Mouse (Mus musculus) liver, embryonic 14.5 days (tissue): ENCODE measurements around the gene Nrp1. TPM values are rescaled to one million over a fixed set of nuclear protein-coding genes. Genes with fewer than 3 reads are reported as not detected.
A peak's percentile ranks its signal among the peaks of the same experiment; 100 is the strongest.

Experiments used
- ATAC-seq: fragments of 200-750 bp; cut with Nextera tagmentation; 2 replicates; pipeline ENCODE4 v1.8.0; 2017; ENCODE audit warnings: moderate number of reproducible peaks, mild to moderate bottlenecking, moderate library complexity; ENCODE audit not compliant: insufficient read depth
- DNase-seq, 3 experiments: peaks; one replicate each; pipeline ENCODE4 v3.0.0-alpha.2; 2012 to 2013; ENCODE audit warnings: low read depth in 3 of 3, low spot score in 3 of 3
- H3K27ac ChIP-seq: fragments of 300-500 bp; sonication (generic); 2 replicates; pipeline ENCODE4 v1.5.1; 2014; ENCODE audit warnings: moderate library complexity, mild to moderate bottlenecking, control low read depth, inconsistent platforms
- H3K27me3 ChIP-seq: fragments of 300-500 bp; sonication (generic); 2 replicates; pipeline ENCODE4 v1.6.1; 2014; ENCODE audit warnings: mild to moderate bottlenecking, low read length, moderate library complexity; ENCODE audit not compliant: control insufficient read depth, insufficient read depth
- H3K36me3 ChIP-seq: fragments of 300-500 bp; sonication (generic); replicated peaks from 2 replicates; pipeline ENCODE4 v1.6.1; 2014; ENCODE audit warnings: low read depth; ENCODE audit not compliant: control insufficient read depth, insufficient read depth
- H3K4me1 ChIP-seq, 2 experiments: fragments of 200-500 bp in 1 of 2; fragments of 300-500 bp in 1 of 2; sonication (generic) in 1 of 2; replicated peaks; 2 replicates each; pipeline ENCODE4 v1.6.1; 2012 to 2014; ENCODE audit warnings: antibody characterized with exemption in 1 of 2, inconsistent platforms in 1 of 2, low read length in 1 of 2; ENCODE audit not compliant: control insufficient read depth in 2 of 2, insufficient read depth in 2 of 2
- H3K4me2 ChIP-seq: fragments of 300-500 bp; sonication (generic); 2 replicates; pipeline ENCODE4 v1.6.1; 2014; ENCODE audit warnings: low read depth, mild to moderate bottlenecking, control low read depth, moderate library complexity
- H3K4me3 ChIP-seq, 2 experiments: fragments of 200-500 bp in 1 of 2; fragments of 300-500 bp in 1 of 2; sonication (generic) in 1 of 2; 2 replicates each; pipeline ENCODE4 v1.5.1; 2012 to 2014; ENCODE audit warnings: low read depth in 2 of 2, low read length in 2 of 2, mild to moderate bottlenecking in 2 of 2, control low read depth in 1 of 2, inconsistent platforms in 1 of 2, moderate library complexity in 1 of 2; ENCODE audit not compliant: insufficient read depth in 1 of 2
- H3K9ac ChIP-seq: fragments of 300-500 bp; sonication (generic); replicated peaks from 2 replicates; pipeline ENCODE4 v1.6.1; 2014; ENCODE audit warnings: mild to moderate bottlenecking, control low read depth, moderate library complexity
- H3K9me3 ChIP-seq: fragments of 300-500 bp; sonication (generic); 2 replicates; pipeline ENCODE4 v1.6.1; 2016; ENCODE audit warnings: low read length, mixed read lengths; ENCODE audit not compliant: control insufficient read depth
- CTCF ChIP-seq: IDR thresholded peaks from 2 replicates; pipeline ENCODE4 v1.5.1; 2016; ENCODE audit warnings: antibody characterized with exemption, low read depth, control low read depth
- EP300 ChIP-seq: IDR thresholded peaks from 2 replicates; pipeline ENCODE4 v1.6.1; 2016; ENCODE audit warnings: antibody characterized with exemption, low read depth
- WGBS: fragments of 180-500 bp; shearing (Covaris S2); extraction: QIAGEN DNeasy Blood & Tissue Kit; methylation state at CpG from one replicate; pipeline ENCODE4 v1.1.7; 2014; ENCODE audit not compliant: insufficient replicate concordance; 5-methylcytosine and 5-hydroxymethylcytosine counted together
- polyA plus RNA-seq, 2 experiments: library from polyadenylated mRNA; depleted of rRNA in 1 of 2; stranded (reverse) in 1 of 2; unstranded in 1 of 2; fragments of >200 nt; fragmentation: Nextera tagmentation in 1 of 2; extraction: Ambion mirVana in 1 of 2; gene quantifications; 2 replicates each; pipeline versions ENCODE4 v1.2.1 to v1.2.3; 2012 to 2014

The Nrp1 gene
- polyA plus RNA-seq, 2 experiments: 3.7 to 7.7 TPM

GRCm38 (mm10) chr8:128375291-128375690 is 16.9 kb downstream of the Nrp1 start:
- 54% methylated on average over 4 of the region's 4 CpGs for WGBS
- Histone ChIP-seq H3K27me3 (no peaks in the 10 kb centered on the region), H3K4me3 (no peak overlapping the region), H3K4me2 (no peak overlapping the region), H3K4me1 (no peaks in the 10 kb centered on the region), H3K27ac (no peak overlapping the region), H3K36me3 (no peaks in the 10 kb centered on the region), H3K9ac (no peak overlapping the region), H3K9me3 (no peaks in the 10 kb centered on the region)
- ATAC-seq (no peak), DNase-seq (no peak)
- TF ChIP-seq EP300 (no peak), CTCF (no peak)

DNA sequence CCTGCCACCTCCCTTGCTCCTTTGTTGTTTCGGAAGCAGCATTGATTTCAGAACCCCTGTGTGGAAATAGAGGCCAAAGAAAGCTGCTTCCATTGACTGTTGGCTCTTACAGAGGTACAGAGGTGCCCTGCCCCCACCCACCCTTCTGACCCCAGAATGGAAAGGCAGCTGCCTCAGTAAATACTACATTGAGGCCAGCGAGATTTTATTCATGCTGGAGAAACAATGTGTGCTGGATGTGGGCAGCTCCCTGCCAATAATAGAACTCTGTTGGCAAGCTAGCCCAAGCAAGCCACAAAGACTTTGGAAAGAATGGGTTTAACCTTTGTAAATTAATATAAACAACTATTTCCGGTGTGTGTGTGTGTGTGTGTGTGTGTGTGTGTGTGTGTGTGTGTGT is 24.8 kb downstream of the Nrp1 start:
- H3K9me3 ChIP-seq: no peaks in the 10 kb centered on the region
- 37% methylated on average over 3 of the region's 3 CpGs for WGBS
- H3K4me1 ChIP-seq: peaks cover 0 to 5% of the 10 kb centered on the region in 2 experiments; a peak in 2 of 4 replicates
- DNase-seq (no peak), ATAC-seq (no peak)
- no peak overlapping the region for H3K27ac ChIP-seq
- no peak overlapping the region for H3K4me2 ChIP-seq
- no peaks in the 10 kb centered on the region for H3K27me3 ChIP-seq
- no peak overlapping the region for H3K9ac ChIP-seq
- no peak overlapping the region for H3K4me3 ChIP-seq
- TF ChIP-seq EP300: no peak
- TF ChIP-seq CTCF: no peak
- no peaks in the 10 kb centered on the region for H3K36me3 ChIP-seq

GRCm38 (mm10) chr8:128384366-128384765 is 26.0 kb downstream of the Nrp1 start:
- H3K9ac ChIP-seq: no peak overlapping the region
- no peak for ATAC-seq
- 55% methylated on average over 2 of the region's 2 CpGs for WGBS

DNA sequence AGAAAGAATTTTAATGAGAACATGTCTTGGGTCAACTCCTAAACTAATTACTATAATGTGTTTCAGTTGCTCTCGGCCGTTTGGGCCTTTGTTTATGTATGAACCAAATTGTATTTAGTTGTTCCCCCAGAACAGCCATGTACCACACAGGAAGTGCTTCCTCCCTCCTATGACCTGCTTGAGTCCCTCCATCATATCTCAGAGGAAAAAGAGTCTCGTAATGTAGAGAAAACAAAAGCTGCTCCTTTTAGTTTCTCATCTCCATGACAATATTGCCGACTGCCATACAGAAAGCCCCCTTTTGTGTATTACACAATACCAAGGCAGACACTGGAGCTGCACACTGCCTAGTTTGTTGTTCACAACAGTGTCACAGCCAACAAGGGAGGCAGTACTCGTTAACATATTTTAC is 26.5 kb downstream of the Nrp1 start:
- no peak for DNase-seq
- WGBS: 51% methylated on average over 5 of the region's 5 CpGs
- Histone ChIP-seq H3K4me1 (peaks cover 0 to 5% of the 10 kb centered on the region in 2 experiments; a peak in 2 of 4 replicates), H3K36me3 (no peaks in the 10 kb centered on the region), H3K4me3 (no peak overlapping the region), H3K27me3 (no peaks in the 10 kb centered on the region), H3K27ac (no peak overlapping the region), H3K9me3 (no peaks in the 10 kb centered on the region), H3K4me2 (no peak overlapping the region), H3K9ac (no peak overlapping the region)
- ATAC-seq: no peak
- no peak for TF ChIP-seq EP300
- no peak for TF ChIP-seq CTCF

More at GRCm38 (mm10) chr8:128384366-128384765, 26.0 kb downstream of the Nrp1 start:
- Histone ChIP-seq H3K4me2 (no peak overlapping the region), H3K9me3 (no peaks in the 10 kb centered on the region), H3K4me3 (no peak overlapping the region), H3K4me1 (peaks cover 0 to 5% of the 10 kb centered on the region in 2 experiments; a peak in 2 of 4 replicates), H3K27me3 (no peaks in the 10 kb centered on the region), H3K27ac (no peak overlapping the region), H3K36me3 (no peaks in the 10 kb centered on the region)
- no peak for DNase-seq
- TF ChIP-seq EP300 (no peak), CTCF (no peak)

GRCm38 (mm10) chr8:128386963-128387621 is 28.7 kb downstream of the Nrp1 start:
- peaks cover 0 to 2% of the 10 kb centered on the region in 2 experiments; a peak in 2 of 4 replicates for H3K4me1 ChIP-seq
- H3K27me3 ChIP-seq: no peaks in the 10 kb centered on the region
- no peak overlapping the region for H3K9ac ChIP-seq
- ATAC-seq (peak; percentile 63), DNase-seq (no peak)
- H3K4me3 ChIP-seq: no peak overlapping the region
- H3K27ac ChIP-seq: no peak overlapping the region
- no peak overlapping the region for H3K4me2 ChIP-seq
- TF ChIP-seq EP300 (no peak), CTCF (no peak)
- no peaks in the 10 kb centered on the region for H3K9me3 ChIP-seq
- no peaks in the 10 kb centered on the region for H3K36me3 ChIP-seq
- WGBS: 32% methylated on average over 2 of the region's 2 CpGs
